Mouse (Mus musculus) embryo, embryonic 9.5 days (tissue): ENCODE measurements around the gene Lrrc75a.
A peak's percentile ranks its signal among the peaks of the same experiment; 100 is the strongest.

Experiments used
- DNase-seq: peaks from one replicate; pipeline ENCODE4 v3.0.0-alpha.2; 2017; ENCODE audit errors: extremely low spot score

Lrrc75a gene

GRCm38 (mm10) chr11:62645337-62645675 lies 3.0 kb downstream of the Lrrc75a start:
- no peak for DNase-seq

- no peak for DNase-seq
Observed at GRCm38 (mm10) chr11:62644602-62645336, 3.6 kb downstream of the Lrrc75a start.

DNA sequence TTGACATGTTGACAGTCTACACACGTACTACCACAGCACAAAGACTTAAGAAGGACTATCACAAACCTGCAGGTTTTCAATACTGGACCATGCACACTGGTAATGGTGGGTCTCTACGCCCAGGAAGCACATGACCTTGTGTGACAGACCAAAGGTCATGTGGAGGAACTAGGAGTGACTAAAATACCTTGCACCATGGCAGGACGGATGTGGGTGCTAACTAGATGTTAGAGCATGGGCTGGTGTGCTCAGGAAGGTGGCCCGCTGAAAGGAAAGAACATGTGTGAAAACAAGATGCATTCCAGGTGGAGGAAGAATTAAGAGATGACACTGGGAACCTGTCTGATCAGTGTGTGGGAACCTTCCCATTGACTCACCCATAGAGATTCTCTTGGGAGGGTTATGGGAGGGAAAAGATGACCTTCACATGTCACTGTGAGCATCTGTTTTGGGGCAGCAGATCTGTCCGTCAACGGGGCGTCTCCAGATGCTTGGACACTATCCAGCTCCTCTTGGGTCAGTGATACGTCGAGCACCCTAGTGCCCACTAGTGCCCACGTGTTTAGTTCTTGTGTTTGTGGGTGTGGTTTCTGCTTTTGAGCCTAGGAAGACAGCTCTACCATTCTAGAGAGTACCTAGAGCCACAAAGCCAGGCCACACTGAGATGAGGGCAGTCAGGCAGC lies 4.5 kb downstream of the Lrrc75a start:
- DNase-seq = no peak

GRCm38 (mm10) chr11:62643011-62643631 lies 5.2 kb downstream of the Lrrc75a start:
- DNase-seq = no peak

DNA sequence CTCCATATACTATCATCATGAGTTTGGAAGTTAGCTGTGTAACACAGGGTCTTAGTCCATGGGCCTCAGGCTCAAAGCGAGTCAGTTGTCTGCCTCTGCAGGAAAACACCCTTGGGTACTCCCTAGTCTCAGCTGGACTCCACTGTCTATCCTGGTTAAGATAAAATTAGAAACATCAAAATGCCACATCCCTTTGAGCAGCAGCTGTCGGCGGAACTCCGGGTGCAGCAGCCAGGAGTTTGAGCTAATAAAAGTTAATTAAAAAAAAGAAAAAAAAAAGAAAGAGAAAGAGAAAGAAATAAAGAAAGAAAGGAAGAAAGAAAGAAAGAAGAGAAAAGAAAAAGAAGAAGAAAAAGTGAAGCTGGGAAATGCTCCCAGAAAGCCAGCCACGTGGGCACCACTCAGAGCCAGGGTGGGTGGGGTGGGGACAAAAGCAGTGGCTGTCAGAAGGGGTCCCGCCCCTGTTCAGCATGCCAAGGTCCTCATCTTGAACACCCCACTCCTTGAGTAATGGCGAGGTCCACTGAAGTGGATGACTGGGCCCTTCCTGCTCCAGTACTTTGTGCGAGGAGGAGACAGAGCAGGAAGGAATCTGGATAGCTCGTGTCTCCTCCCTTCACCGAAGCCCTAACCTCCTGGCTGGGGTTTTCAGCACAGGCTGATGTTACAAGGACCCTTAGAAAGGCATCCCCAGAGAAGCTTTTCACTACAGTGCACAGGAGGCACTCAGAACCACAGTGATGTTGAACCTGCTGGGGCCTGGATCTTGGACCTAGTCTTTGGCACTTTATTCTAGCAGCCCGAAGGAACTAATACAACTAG lies 6.1 kb downstream of the Lrrc75a start:
- DNase-seq = no peak

- DNase-seq = no peak
Observed at GRCm38 (mm10) chr11:62640378-62640777, 7.9 kb downstream of the Lrrc75a start.

DNA sequence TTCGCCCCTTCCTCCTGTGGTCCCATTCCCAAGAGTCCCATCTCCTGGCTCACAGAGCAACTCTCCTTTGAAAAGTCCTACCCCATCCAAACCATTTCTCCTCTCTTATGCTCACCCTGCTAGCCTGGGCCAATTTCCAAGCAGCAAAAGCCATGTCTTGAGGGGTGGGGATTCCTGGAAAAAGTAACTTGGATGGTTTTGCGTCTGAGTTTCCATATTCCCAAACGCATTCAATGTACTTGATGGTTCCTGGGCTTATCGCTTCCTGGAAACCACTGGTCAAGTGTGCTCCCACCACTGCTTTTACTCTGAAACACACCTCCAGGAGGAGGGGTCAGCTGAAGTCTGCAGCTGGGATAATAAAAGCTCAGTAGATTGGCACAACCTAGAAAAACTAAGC lies 9.9 kb downstream of the Lrrc75a start:
- DNase-seq = no peak

- DNase-seq = no peak
Observed at GRCm38 (mm10) chr11:62637806-62638205, 10.5 kb downstream of the Lrrc75a start.

GRCm38 (mm10) chr11:62637401-62637800 lies 10.9 kb downstream of the Lrrc75a start:
- no peak for DNase-seq

DNA sequence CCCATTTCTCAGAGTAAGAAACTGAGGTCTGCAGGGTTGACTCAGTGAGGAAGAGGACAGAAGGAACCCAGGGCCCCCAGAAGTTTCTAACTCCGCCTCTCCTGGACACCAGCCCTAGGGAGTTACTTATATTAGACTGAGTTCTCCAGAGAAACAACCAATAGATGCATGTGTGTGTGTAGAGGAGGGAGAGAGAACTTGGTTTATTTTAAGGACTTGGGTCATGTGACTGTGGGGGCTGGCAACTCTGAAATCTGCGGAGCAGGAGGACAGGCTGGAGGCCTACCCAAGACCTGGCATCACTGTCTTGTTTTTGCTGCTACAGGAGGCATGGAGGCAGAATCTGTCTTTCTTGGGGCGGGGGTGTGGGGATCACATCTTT lies 11.5 kb downstream of the Lrrc75a start:
- DNase-seq = no peak

DNA sequence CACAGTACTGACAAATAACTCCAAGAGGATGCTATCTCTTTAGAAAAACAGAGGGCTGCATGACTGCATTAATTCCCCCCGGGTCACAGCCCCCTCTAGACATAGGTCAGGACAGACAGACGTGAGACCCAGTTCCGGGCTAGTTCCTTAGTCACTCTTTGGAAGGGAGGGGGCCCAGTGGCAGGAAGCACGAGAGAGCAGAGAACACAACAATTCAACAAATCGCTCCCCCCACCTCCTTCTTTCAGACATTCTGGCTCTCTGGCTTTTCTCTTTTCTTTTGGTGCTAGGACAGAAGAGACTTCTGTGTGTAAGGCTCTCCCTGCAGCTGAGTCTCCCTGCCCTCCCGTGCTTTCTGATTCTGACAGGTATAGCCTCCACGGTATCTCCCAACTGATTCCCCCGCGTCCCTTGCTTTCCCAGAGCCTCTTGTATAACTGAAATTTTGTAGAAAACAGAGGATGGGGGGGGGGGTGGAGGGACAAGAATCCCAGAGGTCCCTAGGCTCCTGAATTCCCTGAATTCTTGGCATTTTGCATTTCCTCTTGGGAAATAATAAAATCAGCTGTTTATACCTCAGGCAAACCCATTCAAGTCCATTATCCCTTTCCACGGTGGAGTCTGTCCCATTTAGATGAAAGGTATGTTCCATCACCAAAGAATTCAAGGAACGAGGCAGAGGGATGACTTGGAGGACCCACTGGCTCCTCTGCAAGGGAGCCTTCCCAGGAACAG lies 12.1 kb downstream of the Lrrc75a start:
- no peak for DNase-seq

DNA sequence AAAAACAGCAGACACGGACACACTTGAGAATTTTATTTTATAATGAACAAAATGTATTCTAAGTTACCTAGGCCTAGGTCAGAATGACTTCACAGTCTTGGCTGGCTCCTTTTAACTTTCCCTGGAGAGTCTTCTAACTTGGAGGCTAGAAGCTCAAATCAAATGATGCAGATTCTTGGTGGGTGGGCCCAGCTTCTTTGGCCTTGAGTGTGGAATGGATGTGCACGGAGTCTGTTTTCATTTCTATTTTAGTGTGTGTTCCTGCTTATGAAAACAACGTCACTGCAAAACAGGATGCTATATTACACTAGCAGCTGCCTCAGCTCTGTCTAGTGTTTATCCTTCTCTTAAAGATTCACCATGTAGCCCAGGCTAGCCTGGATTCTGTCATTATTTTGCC lies 12.9 kb downstream of the Lrrc75a start:
- no peak for DNase-seq

DNA sequence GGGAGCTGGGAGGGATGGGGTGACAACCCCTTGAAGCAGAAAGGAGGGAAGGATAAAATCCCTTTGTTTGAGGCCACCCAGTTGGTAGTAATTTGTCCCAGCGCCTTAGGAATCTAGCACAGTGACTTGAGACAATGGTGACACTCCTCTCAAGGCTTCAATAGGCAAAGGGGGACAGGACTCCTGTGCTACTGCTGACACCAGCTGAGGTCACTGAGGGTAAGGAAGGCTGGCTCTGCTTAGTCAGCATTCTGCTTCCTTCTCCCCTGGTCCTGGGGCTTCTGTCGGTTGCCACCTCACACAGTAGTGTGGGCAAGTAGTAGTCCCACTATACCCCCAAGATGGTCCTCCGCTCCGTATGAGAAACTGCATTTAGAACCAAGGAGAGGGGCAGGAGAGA lies 17.2 kb downstream of the Lrrc75a start:
- DNase-seq = peak; percentile 22

GRCm38 (mm10) chr11:62630225-62630821 lies 18.0 kb downstream of the Lrrc75a start:
- peak; percentile 60 for DNase-seq

DNA sequence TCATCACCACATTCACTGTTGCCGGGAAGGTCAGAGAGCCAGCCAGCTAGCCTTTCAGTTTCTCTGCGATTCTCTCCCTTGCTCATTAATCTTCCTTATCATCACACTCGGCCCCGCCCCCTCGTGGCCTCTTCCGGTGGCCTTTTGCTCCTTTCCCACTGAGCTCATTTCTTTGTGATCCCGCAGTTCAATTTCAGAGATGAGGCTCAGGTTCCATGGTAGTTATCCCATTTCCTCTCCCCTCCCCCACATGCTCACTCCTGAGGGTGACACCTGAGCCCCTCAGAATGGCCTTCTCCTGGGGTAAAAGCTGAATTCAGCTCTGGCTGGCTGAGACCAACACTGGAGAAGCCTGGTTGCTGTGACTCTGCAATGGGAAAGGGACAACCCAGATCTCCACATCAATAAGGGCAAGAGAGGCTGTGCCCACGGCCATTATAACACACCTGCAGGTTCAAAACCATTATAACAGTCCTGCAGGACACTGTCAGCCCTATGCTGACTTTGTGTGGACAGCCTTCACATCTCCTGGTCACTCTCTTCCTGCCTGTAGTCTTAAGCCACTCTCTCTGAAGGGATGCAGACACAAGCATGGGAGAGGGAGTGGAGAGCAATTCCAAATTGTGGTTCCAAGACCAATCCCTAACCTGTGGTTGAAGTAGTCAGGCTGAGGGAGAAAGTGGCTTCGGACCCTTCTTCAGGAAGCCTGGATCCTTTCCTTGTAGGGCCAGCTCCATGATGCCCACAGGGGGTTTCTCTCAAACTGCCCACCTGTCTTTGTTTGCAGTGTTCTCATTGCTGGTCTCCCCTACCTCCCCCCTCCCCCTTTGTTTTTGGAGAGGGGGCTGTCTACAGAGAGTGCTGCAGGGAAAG lies 18.7 kb downstream of the Lrrc75a start:
- peak; percentile 83 for DNase-seq

- DNase-seq = peak; percentile 28
Observed at GRCm38 (mm10) chr11:62624341-62625291, 23.7 kb downstream of the Lrrc75a start.

DNA sequence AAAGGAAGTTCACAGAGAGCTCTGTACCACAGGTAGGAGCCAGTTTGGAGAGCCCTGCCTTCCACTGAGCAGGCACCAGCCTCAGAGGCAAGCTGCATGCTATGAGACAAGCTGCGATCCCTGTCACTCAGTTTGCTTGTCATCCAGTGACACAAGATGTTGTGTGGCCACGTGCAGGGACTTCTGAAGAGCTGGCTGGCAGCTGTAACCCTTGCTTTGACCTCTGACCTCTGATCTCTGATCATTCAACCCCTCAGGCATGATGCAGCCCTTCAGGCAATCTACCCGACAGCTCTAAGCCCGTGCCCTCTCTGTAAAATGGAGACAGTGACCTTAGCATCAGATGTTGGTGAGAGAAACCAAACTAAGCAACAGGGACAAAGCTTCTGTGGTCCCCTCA lies 25.5 kb downstream of the Lrrc75a start:
- DNase-seq = peak; percentile 52

DNA sequence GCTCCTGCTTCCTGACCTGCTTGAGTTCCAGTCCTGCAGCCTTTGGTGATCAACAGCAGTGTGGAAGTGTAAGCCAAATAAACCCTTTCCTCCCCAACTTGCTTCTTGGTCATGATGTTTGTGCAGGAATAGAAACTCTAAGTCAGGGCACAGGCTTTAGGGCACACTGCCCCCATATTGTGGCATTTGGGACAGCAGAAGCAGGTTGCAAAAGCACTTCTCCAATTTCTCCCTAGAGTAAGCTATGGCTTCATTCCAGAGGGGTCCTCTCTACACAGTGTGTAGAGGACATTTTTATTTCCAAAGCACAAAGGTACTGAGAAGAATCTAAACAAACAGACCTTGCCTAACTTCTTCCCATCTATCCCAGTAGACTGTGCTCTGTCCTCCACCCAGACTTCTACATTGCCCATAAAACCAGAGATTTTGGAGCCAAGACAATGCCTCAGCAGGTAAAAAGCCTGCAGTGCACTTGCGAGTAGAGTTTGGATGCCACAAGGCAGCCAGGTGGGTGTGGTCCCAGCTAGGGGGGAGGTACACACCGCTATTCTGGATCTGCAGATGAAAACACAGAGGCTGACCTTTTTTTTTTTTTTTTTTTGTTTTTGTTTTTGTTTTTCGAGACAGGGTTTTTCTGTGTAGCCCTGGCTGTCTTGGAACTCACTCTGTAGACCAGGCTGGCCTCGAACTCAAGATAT lies 26.6 kb downstream of the Lrrc75a start:
- no peak for DNase-seq
